Mouse (Mus musculus) megakaryocyte, embryonic 14.5 days (primary cell): ENCODE measurements at regions not wholly inside any gene's neighbourhood (a gene's known extent, or its start where the extent isn't known, plus 50 kb on each side); places are given as distances from the start of the nearest gene placed in this dataset.
A peak's percentile ranks its signal among the peaks of the same experiment; 100 is the strongest.

Experiments
- H3K27me3 ChIP-seq: replicated peaks from 2 replicates; pipeline ENCODE3; 2012; ENCODE audit warnings: inconsistent platforms
- H3K36me3 ChIP-seq: replicated peaks from 2 replicates; pipeline ENCODE3; 2012; ENCODE audit warnings: low read length, inconsistent platforms, mixed read lengths
- H3K4me1 ChIP-seq: 2 replicates; pipeline ENCODE4 v1.6.1; 2012; ENCODE audit warnings: inconsistent platforms
- H3K4me3 ChIP-seq: replicated peaks from 2 replicates; pipeline ENCODE3; 2012; ENCODE audit warnings: moderate library complexity, mild to moderate bottlenecking, inconsistent platforms
- H3K9me3 ChIP-seq: 2 replicates; pipeline ENCODE4 v1.6.1; 2012; ENCODE audit warnings: inconsistent platforms
- FLI1 ChIP-seq: IDR thresholded peaks from 2 replicates; pipeline ENCODE4 v1.6.1; 2012; ENCODE audit warnings: low read length, inconsistent platforms, mixed read lengths
- GATA1 ChIP-seq: IDR thresholded peaks from 3 replicates; pipeline ENCODE4 v1.6.1; 2012; ENCODE audit warnings: mixed read lengths, low read length, inconsistent platforms, borderline replicate concordance

DNA sequence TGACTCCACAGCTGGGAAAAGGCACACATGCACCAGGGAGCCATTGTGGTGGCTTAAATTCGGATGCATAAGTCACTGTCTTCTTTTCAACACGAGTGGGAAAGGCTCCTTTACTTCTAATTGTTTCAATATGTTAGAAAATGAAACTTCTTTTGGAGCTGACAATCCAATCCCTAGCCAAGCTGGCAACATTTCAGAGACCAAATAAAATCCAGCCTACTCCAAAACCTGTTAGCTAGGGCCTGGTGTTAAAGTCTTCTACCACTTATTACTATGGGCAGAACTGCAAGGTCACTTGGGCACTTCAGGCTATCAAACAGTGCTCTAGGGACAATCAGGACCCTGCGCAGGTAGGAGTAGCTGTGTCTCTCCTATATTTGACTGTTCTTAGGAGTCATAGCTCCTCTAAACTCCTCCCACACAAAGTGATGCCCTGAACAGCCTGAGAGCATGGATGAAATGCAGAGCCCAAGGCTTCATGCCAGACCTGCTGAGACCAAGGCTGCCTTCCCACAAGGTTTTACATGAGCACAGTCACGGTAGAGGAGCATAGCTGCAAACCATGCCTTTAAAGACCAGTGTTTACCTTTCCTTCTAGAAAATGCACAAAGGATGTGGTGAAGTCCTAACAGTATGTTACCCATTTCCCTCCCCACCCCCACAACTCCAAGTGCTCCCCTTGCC lies 67.4 kb upstream of the Spdye4c start:
- no peak overlapping the region for H3K4me3 ChIP-seq
- TF ChIP-seq FLI1 (no peak), GATA1 (no peak)
- no peaks in the 10 kb centered on the region for H3K36me3 ChIP-seq
- peaks cover 34% of the 10 kb centered on the region for H3K27me3 ChIP-seq
- H3K4me1 ChIP-seq = no peaks in the 10 kb centered on the region
- peaks cover 10% of the 10 kb centered on the region for H3K9me3 ChIP-seq

DNA sequence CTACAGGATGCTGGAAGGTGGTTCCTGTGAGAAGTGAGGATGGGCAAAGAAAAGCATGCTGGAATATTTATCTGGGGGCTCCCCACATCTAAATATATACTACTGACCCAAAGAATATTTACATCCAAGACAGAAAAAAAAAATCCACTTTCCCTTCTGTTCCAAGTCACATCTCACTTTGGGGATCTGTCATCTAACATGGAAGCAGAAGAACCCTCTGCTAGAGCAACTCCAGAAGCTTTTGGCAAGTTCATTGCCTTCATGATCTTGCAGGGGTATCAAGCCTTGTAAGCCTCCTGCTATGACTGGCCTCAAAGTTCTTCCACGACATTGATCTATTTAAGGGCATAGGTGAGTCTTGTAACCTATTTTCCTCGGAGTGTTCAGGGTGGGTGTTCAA lies 64.9 kb upstream of the Spdye4c start:
- Histone ChIP-seq H3K4me1 (no peaks in the 10 kb centered on the region), H3K36me3 (no peaks in the 10 kb centered on the region), H3K27me3 (peaks cover 27% of the 10 kb centered on the region), H3K4me3 (no peak overlapping the region), H3K9me3 (no peaks in the 10 kb centered on the region)
- TF ChIP-seq GATA1 (no peak), FLI1 (no peak)

DNA sequence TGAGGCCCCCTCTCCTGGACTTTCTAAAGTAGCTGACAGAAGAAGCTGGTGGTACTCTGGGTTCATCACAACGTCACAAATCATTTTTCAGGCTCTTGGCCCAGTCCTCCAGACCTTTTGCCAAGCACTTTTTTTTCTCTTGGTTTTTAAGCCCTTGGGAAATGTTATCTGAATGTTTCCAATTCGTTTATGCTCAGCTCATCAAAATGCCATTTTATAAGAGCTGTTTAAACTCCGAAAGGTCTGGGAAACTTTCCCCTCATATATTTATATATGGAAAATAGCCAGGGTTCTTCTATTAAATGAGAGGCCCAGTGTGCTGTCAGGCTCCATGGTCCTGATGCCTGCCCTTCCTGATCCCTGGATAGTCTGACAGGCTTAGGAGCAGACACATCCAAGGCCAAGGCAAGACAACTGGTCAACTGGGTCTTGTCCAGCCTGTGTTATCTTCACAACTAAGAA lies 64.1 kb upstream of the Spdye4c start:
- Histone ChIP-seq H3K36me3 (no peaks in the 10 kb centered on the region), H3K27me3 (peaks cover 27% of the 10 kb centered on the region), H3K4me1 (no peaks in the 10 kb centered on the region), H3K9me3 (no peaks in the 10 kb centered on the region), H3K4me3 (no peak overlapping the region)
- TF ChIP-seq GATA1 = no peak
- no peak for TF ChIP-seq FLI1

DNA sequence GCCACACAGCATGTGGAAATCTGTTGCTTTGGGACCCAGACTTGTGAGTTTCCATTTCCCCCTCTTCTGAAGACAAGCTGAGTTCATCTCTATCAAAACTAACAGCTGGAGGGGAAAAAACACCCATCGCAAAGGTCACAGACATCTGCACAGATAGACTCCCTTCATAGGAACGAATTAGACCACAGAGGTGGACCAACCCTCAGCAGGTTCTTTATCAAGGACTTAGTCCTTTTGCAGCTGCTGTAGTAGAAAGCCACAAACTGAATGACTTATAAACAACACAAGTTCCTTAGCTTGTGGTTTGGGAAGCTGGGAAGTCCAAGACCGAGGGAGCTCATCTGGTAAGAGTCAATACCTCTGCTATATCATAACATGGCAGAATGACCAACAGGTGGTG lies 54.7 kb upstream of the Spdye4c start:
- H3K4me3 ChIP-seq = no peak overlapping the region
- no peaks in the 10 kb centered on the region for H3K36me3 ChIP-seq
- H3K4me1 ChIP-seq = peaks cover 20% of the 10 kb centered on the region
- TF ChIP-seq GATA1 (no peak), FLI1 (no peak)
- peaks cover 25% of the 10 kb centered on the region for H3K9me3 ChIP-seq
- peaks cover 28% of the 10 kb centered on the region for H3K27me3 ChIP-seq

DNA sequence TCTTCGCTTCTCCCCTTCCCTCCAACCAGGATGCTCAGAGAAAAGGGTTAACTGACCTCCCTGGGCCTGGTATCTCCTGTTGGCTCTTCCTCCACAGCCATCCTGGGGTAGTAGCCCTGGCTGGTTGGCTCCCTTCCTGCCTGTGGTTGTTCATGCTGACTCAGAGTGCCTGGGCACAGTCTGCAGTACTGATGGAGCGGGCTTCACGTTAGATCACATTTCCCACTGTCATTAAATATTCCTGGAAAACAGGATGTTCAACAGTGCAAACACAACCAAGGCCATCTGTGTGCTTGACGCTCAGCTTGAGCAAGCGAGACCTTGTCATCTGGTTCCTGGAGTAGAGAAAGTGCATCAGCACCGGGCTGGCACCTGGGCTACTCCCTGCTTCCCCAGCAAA lies 53.6 kb upstream of the Spdye4c start:
- peaks cover 20% of the 10 kb centered on the region for H3K4me1 ChIP-seq
- peaks cover 30% of the 10 kb centered on the region for H3K27me3 ChIP-seq
- peaks cover 34% of the 10 kb centered on the region for H3K9me3 ChIP-seq
- no peaks in the 10 kb centered on the region for H3K36me3 ChIP-seq
- peak overlapping the region; percentile 9 for H3K4me3 ChIP-seq
- no peak for TF ChIP-seq GATA1
- TF ChIP-seq FLI1 = no peak

DNA sequence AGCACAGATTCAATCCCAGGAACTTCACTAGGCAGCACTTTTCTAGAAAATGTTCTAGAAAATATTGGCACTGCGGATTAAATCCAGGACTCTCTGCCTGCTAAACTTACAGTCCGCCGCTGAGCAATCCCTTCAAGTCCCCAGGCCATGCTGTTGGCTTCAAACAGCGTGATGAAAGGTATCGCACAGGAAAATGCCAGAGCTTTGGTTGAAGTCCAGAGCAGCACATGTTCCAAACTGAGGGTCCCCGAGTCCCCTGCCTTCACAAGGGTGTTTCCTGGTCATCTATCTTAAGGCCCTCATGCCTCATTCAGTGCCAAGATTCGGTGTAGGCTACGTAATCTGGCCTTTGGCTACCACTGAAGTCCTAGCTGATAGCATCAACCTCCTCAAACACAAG lies 52.3 kb upstream of the Spdye4c start:
- TF ChIP-seq FLI1 (no peak), GATA1 (no peak)
- peaks cover 20% of the 10 kb centered on the region for H3K4me1 ChIP-seq
- peaks cover 28% of the 10 kb centered on the region for H3K27me3 ChIP-seq
- H3K9me3 ChIP-seq = peaks cover 32% of the 10 kb centered on the region
- H3K4me3 ChIP-seq = no peak overlapping the region
- no peaks in the 10 kb centered on the region for H3K36me3 ChIP-seq
